Mouse (Mus musculus): Measurements from ENCODE around the gene Pmf1. TPM values are rescaled to one million over a fixed set of nuclear protein-coding genes. Genes with fewer than 3 reads are reported as not detected.

The Pmf1 gene
- polyA plus RNA-seq, 2 experiments = 99.9 to 109 TPM

DNA sequence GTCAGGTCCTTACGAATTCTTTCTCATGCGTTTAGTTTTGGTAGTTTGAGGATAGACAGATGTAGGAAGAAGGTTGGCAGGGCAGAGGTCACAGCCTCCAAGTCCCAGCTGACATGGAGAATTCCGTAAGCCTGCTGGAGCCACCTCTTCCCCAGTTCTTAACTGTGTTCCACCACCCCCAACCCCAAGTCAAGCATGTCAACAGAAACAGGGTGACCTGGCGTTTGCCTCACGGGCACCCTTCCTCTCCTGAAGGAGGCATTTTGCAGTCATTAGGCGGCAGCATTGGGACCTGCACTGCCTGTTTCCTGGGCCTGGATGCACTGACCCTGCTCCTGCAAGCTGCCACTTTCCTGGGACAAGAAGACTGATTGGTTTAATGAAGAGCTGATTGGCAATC is 7.9 kb upstream of the Pmf1 start:
- Histone ChIP-seq H3K27me3 (ENCODE audit: control insufficient read depth, insufficient read depth, low read length) (no peaks in the 10 kb centered on the region), H3K9me3 (ENCODE audit: control insufficient read depth, low read length) (no peaks in the 10 kb centered on the region), H3K4me1 (ENCODE audit: control insufficient read depth, insufficient read depth, low read length) (no peaks in the 10 kb centered on the region), H3K9ac (ENCODE audit: low read depth, low read length, severe bottlenecking) (no peak overlapping the region), H3K27ac (replicated peaks; ENCODE audit: low read depth, low read length) (no peak overlapping the region), H3K4me2 (replicated peaks; ENCODE audit: low read depth, low read length, severe bottlenecking) (no peak overlapping the region), H3K4me3 (replicated peaks; ENCODE audit: low read length) (no peak overlapping the region), H3K36me3 (ENCODE audit: control insufficient read depth, insufficient read depth, low read length) (peaks cover 64% of the 10 kb centered on the region)
- ATAC-seq (ENCODE audit: low FRiP score, low read depth) = no peak
- no peak for TF ChIP-seq POLR2A (IDR thresholded peaks at IDR 0.05; ENCODE audit: borderline replicate concordance, extremely low read depth, insufficient read depth, insufficient read length)
- WGBS = 77% methylated on average over 6 of the region's 6 CpGs
- no peak for DNase-seq (ENCODE audit: low spot score)

DNA sequence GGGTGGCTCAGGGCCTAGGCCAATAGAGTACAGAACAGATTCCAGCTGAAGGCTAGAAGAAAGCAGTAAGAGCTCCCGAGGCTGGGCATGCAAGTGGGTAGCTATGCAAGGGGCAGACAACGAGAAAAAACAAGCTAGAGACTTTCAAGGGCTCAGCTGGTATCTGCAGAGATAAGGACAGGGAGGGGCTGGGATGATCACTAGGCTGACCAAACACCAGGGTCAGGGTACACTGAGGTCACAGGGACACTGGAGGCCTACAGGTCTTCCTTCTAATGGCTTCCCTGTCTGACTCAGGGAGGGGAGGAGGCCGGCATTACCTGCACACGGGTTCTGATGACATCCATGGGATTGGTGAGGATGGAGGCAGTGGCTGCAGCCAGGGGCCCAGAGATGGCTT is 5.5 kb upstream of the Pmf1 start:
- Histone ChIP-seq H3K9ac (ENCODE audit: low read depth, low read length, severe bottlenecking) (no peak overlapping the region), H3K4me2 (replicated peaks; ENCODE audit: low read depth, low read length, severe bottlenecking) (no peak overlapping the region), H3K36me3 (ENCODE audit: control insufficient read depth, insufficient read depth, low read length) (peaks cover 76% of the 10 kb centered on the region), H3K27ac (replicated peaks; ENCODE audit: low read depth, low read length) (no peak overlapping the region), H3K4me1 (ENCODE audit: control insufficient read depth, insufficient read depth, low read length) (no peaks in the 10 kb centered on the region), H3K4me3 (replicated peaks; ENCODE audit: low read length) (no peak overlapping the region), H3K9me3 (ENCODE audit: control insufficient read depth, low read length) (no peaks in the 10 kb centered on the region), H3K27me3 (ENCODE audit: control insufficient read depth, insufficient read depth, low read length) (no peaks in the 10 kb centered on the region)
- DNase-seq (ENCODE audit: low spot score) (no peak), ATAC-seq (ENCODE audit: low FRiP score, low read depth) (no peak)
- WGBS = 90% methylated on average over 4 of the region's 4 CpGs
- no peak for TF ChIP-seq POLR2A (IDR thresholded peaks at IDR 0.05; ENCODE audit: borderline replicate concordance, extremely low read depth, insufficient read depth, insufficient read length)

DNA sequence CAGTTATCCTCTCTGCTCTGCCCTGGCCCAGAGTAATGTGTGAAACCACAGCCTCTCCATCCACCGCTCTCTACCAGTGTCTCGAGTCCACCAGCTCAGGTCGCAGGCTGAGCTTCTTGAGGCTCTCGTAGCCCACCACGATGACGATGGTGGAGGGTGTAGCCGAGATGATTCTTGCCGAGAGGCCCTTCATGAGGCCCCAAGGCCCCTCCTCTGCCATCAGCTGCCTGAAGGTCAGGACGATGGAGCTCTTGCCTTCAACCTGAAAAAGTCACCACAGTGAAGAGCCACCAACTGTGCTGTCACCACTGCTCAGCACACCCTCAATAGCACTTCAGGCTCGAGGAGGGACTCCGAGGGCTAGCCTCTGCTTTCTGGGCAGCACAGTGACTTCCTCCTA is 2.5 kb upstream of the Pmf1 start:
- H3K36me3 ChIP-seq (ENCODE audit: control insufficient read depth, insufficient read depth, low read length) = peaks cover 51% of the 10 kb centered on the region
- H3K4me2 ChIP-seq (replicated peaks; ENCODE audit: low read depth, low read length, severe bottlenecking) = no peak overlapping the region
- H3K9me3 ChIP-seq (ENCODE audit: control insufficient read depth, low read length) = no peaks in the 10 kb centered on the region
- ATAC-seq (ENCODE audit: low FRiP score, low read depth) (no peak), DNase-seq (ENCODE audit: low spot score) (no peak)
- H3K4me3 ChIP-seq (replicated peaks; ENCODE audit: low read length) = no peak overlapping the region
- H3K27me3 ChIP-seq (ENCODE audit: control insufficient read depth, insufficient read depth, low read length) = no peaks in the 10 kb centered on the region
- TF ChIP-seq POLR2A (IDR thresholded peaks at IDR 0.05; ENCODE audit: borderline replicate concordance, extremely low read depth, insufficient read depth, insufficient read length) = no peak
- H3K27ac ChIP-seq (replicated peaks; ENCODE audit: low read depth, low read length) = no peak overlapping the region
- peaks cover 10% of the 10 kb centered on the region; the same call in 1 of the 2 replicates for H3K4me1 ChIP-seq (ENCODE audit: control insufficient read depth, insufficient read depth, low read length)
- 88% methylated on average over 11 of the region's 11 CpGs for whole genome bisulfite sequencing
- H3K9ac ChIP-seq (ENCODE audit: low read depth, low read length, severe bottlenecking) = no peak overlapping the region

DNA sequence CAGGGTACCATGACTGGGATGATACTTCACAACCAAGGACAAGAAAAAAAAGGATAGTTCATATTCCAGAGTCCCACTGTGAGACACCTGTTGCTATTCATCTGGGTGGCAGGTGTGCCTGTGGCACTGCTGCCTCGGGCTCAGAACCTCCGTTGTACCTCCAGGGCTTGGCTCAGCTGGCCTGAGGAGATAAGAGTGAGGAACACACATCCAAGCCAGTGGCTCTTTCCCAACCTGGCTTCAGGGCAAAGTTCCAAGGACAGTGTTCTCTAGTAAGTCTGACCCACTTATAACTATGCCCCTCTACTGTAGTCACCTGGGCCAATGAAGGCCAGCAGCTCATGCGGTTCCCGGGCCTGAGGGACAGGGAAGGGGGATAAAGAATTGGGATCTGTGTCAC is 1.6 kb upstream of the Pmf1 start:
- H3K4me2 ChIP-seq (replicated peaks; ENCODE audit: low read depth, low read length, severe bottlenecking) = no peak overlapping the region
- no peak overlapping the region for H3K4me3 ChIP-seq (replicated peaks; ENCODE audit: low read length)
- no peak for DNase-seq (ENCODE audit: low spot score)
- H3K9ac ChIP-seq (ENCODE audit: low read depth, low read length, severe bottlenecking) = no peak overlapping the region
- no peaks in the 10 kb centered on the region for H3K27me3 ChIP-seq (ENCODE audit: control insufficient read depth, insufficient read depth, low read length)
- WGBS = 85% methylated on average over 4 of the region's 4 CpGs
- H3K27ac ChIP-seq (replicated peaks; ENCODE audit: low read depth, low read length) = no peak overlapping the region
- no peak for ATAC-seq (ENCODE audit: low FRiP score, low read depth)
- TF ChIP-seq POLR2A (IDR thresholded peaks at IDR 0.05; ENCODE audit: borderline replicate concordance, extremely low read depth, insufficient read depth, insufficient read length) = no peak
- no peaks in the 10 kb centered on the region for H3K9me3 ChIP-seq (ENCODE audit: control insufficient read depth, low read length)
- H3K4me1 ChIP-seq (ENCODE audit: control insufficient read depth, insufficient read depth, low read length) = peaks cover 10% of the 10 kb centered on the region; the same call in 1 of the 2 replicates
- H3K36me3 ChIP-seq (ENCODE audit: control insufficient read depth, insufficient read depth, low read length) = peaks cover 48% of the 10 kb centered on the region

DNA sequence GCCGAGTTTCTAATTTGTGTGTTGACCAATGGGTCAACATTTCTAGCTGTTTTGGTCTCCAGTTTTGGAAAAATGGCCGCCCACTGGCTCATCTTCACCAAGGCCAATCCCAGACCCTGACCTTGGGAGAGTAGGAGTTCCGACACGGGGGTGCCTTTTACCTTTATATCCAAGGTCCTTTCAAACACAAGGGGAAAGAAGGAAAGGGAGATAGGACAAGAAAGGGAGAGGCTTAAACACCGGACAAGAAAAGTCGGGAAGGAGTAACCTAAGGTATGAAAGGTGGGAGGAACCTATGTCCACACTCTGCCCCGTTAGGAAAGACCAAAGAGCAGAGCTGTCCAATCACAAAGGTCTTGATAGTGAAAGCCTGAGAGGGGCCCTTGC is 507 bp upstream of the Pmf1 start:
- Histone ChIP-seq H3K27ac (replicated peaks; ENCODE audit: low read depth, low read length) (peak overlapping the region; percentile 89), H3K4me1 (ENCODE audit: control insufficient read depth, insufficient read depth, low read length) (peaks cover 10% of the 10 kb centered on the region; the same call in 1 of the 2 replicates), H3K27me3 (ENCODE audit: control insufficient read depth, insufficient read depth, low read length) (no peaks in the 10 kb centered on the region), H3K36me3 (ENCODE audit: control insufficient read depth, insufficient read depth, low read length) (peaks cover 40% of the 10 kb centered on the region), H3K9me3 (ENCODE audit: control insufficient read depth, low read length) (no peaks in the 10 kb centered on the region), H3K4me2 (replicated peaks; ENCODE audit: low read depth, low read length, severe bottlenecking) (peak overlapping the region; percentile 51), H3K4me3 (replicated peaks; ENCODE audit: low read length) (peak overlapping the region; percentile 67), H3K9ac (ENCODE audit: low read depth, low read length, severe bottlenecking) (peak overlapping the region; percentile 89; the same call in 1 of the 2 replicates)
- 23% methylated on average over 7 of the region's 7 CpGs for WGBS
- no peak for TF ChIP-seq POLR2A (IDR thresholded peaks at IDR 0.05; ENCODE audit: borderline replicate concordance, extremely low read depth, insufficient read depth, insufficient read length)
- ATAC-seq (ENCODE audit: low FRiP score, low read depth) = no peak; the same call in 1 of the 2 replicates
- DNase-seq (ENCODE audit: low spot score) = no peak

DNA sequence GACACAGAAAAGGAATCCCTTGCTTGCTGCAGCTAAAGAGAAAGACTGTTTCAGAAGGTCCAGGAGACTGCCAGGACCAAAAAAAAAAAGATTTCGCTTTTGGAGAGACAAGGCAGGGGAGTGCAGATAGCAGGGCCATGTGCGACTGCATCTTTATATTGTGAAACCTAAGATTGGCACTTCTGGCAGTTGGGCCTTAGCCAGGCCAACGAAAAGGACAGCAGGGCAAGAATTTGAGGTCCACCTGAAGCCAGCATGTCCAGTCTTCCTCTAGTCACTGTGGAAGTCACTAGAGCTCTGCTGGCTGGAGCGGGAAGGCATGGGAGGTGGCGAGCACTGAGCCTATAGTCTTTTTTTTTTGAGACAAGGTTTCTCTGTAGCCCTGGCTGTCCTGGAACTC is 1.2 kb downstream of the Pmf1 start:
- Histone ChIP-seq H3K36me3 (ENCODE audit: control insufficient read depth, insufficient read depth, low read length) (peaks cover 25% of the 10 kb centered on the region), H3K4me2 (replicated peaks; ENCODE audit: low read depth, low read length, severe bottlenecking) (peak overlapping the region; percentile 51), H3K27me3 (ENCODE audit: control insufficient read depth, insufficient read depth, low read length) (no peaks in the 10 kb centered on the region), H3K9me3 (ENCODE audit: control insufficient read depth, low read length) (no peaks in the 10 kb centered on the region), H3K4me1 (ENCODE audit: control insufficient read depth, insufficient read depth, low read length) (peaks cover 10% of the 10 kb centered on the region; the same call in 1 of the 2 replicates), H3K27ac (replicated peaks; ENCODE audit: low read depth, low read length) (no peak overlapping the region), H3K9ac (ENCODE audit: low read depth, low read length, severe bottlenecking) (no peak overlapping the region), H3K4me3 (replicated peaks; ENCODE audit: low read length) (peak overlapping the region; percentile 67)
- ATAC-seq (ENCODE audit: low FRiP score, low read depth) = no peak
- TF ChIP-seq POLR2A (IDR thresholded peaks at IDR 0.05; ENCODE audit: borderline replicate concordance, extremely low read depth, insufficient read depth, insufficient read length) = no peak
- DNase-seq (ENCODE audit: low spot score) = no peak
- 62% methylated on average over 5 of the region's 5 CpGs for WGBS

Measured in limb, embryonic 14.5 days (tissue).